Mouse (Mus musculus): Measurements from ENCODE around the gene Olfr142. TPM values are rescaled to one million over a fixed set of nuclear protein-coding genes. Genes with fewer than 3 reads are reported as not detected.
"Not testable (repeated sequence)": the region's sequence is repeated elsewhere in the genome, so short reads cannot be mapped to it uniquely, and the experiment has no call there.

The Olfr142 gene
- 0.05 TPM in 1 of 2 replicates, not detected in the other for polyA plus RNA-seq (2015; fragmentation: Nextera tagmentation; extraction: Ambion mirVana)

DNA sequence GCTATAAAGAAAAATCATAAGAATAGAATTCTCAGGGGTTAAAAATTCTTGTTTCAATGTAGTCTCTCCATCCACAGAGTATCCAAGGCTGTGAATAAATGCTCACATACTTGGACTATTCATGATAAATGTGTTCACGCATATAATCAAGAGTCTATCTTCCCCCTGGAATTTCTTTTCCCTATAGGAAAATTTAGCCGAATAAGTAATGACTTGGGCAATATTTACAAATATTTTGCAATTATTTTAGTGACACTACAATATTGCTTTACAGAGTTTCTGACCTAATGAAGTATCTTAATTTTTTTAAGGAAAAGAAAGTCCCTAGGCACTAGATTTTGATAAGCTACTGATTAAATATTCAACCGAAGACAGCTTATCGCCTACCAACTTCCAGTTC is at the start of gene Olfr142:
Gene Olfr142 (minus strand): TSS at position 101 of the 400 bp plus-strand sequence.
- Histone ChIP-seq H3K4me2 (replicated peaks) (no peak within 1 kb of the TSS), H3K27me3 (no peaks in the 10 kb centered on the region), H3K4me1 (no peaks in the 10 kb centered on the region), H3K4me3 (replicated peaks) (no peak within 1 kb of the TSS), H3K36me3 (no peaks in the 10 kb centered on the region), H3K27ac (replicated peaks) (no peak within 1 kb of the TSS), H3K9ac (no peak within 1 kb of the TSS), H3K9me3 (replicated peaks) (no peaks in the 10 kb centered on the region)
- WGBS, result 88% methylated on average over 4 of the region's 4 CpGs
- no peak for ATAC-seq (ENCODE audit: insufficient number of reproducible peaks, low FRiP score, low TSS enrichment, low read depth)

- 81% methylated on average over 6 of the region's 6 CpGs for WGBS
- ATAC-seq (ENCODE audit: insufficient number of reproducible peaks, low FRiP score, low TSS enrichment, low read depth), result no peak
- Histone ChIP-seq H3K9me3 (replicated peaks) (no peaks in the 10 kb centered on the region), H3K4me1 (no peaks in the 10 kb centered on the region), H3K4me2 (replicated peaks) (no peak within 1 kb of the TSS), H3K27me3 (no peaks in the 10 kb centered on the region), H3K4me3 (replicated peaks) (no peak within 1 kb of the TSS), H3K36me3 (no peaks in the 10 kb centered on the region), H3K27ac (replicated peaks) (no peak within 1 kb of the TSS), H3K9ac (no peak within 1 kb of the TSS)
Observed at GRCm38 (mm10) chr2:90292741-90293140, 35.3 kb upstream of the Olfr142 start, which contains the start of gene Olfr1272. TSS of gene Olfr1272 (minus strand) at chr2:90292841.

DNA sequence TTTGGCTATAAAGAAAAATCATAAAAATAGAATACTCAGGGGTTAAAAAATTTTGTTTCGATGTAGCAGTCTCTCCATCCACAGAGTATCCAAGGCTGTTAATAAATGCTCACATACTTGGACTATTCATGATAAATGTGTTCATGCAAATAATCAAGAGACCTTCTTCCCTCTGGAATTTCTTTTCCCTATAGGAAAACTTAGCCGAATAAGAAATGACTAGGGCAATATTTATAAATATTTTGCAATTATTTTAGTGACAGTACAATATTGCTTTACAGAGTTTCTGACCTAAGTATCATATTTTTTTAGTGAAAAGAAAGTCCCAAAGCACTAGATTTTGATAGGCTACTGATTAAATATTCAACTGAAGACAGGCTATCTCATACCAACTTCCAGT is 13.5 kb upstream of the Olfr142 start, which contains the start of gene Olfr1271:
Gene Olfr1271 (minus strand): TSS at position 101 of the 400 bp plus-strand sequence.
- no peaks in the 10 kb centered on the region for H3K4me1 ChIP-seq
- no peak within 1 kb of the TSS for H3K4me3 ChIP-seq (replicated peaks)
- H3K9ac ChIP-seq, result no peak within 1 kb of the TSS
- no peaks in the 10 kb centered on the region for H3K36me3 ChIP-seq
- 81% methylated on average over 2 of the region's 2 CpGs for WGBS
- ATAC-seq (ENCODE audit: insufficient number of reproducible peaks, low FRiP score, low TSS enrichment, low read depth), result no peak
- no peak within 1 kb of the TSS for H3K27ac ChIP-seq (replicated peaks)
- no peaks in the 10 kb centered on the region for H3K9me3 ChIP-seq (replicated peaks)
- no peak within 1 kb of the TSS for H3K4me2 ChIP-seq (replicated peaks)
- H3K27me3 ChIP-seq, result no peaks in the 10 kb centered on the region

DNA sequence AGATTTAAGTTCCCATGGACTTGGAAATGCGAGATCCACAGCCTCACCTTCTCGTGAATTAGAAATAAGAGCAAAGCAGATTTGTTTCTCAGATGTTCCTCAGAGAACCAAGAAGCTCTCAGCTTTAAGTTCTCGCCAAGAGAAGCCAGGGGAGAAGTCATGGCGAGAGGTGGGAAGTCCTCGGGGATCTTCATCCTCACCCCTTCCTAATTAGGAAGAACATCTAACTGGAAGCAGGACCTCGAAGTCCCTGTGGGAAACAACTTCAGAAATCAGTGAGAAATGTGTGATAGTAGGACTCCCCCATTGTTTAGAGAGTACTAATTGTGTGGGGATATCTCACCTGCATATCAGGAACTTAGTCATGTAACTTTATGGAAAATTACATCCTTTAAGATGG is 33.0 kb downstream of the Olfr142 start, which contains the start of gene Olfr1506:
Gene Olfr1506 (minus strand): TSS at position 101 of the 400 bp plus-strand sequence.
- H3K9ac ChIP-seq; H3K36me3 ChIP-seq; H3K27ac ChIP-seq (replicated peaks); H3K4me2 ChIP-seq (replicated peaks); H3K4me3 ChIP-seq (replicated peaks); H3K27me3 ChIP-seq; ATAC-seq (ENCODE audit: insufficient number of reproducible peaks, low FRiP score, low TSS enrichment, low read depth); H3K9me3 ChIP-seq (replicated peaks); H3K4me1 ChIP-seq: not testable (repeated sequence)
- no CpG with 5 or more reads among the region's 6 CpGs for WGBS

Other genes starting within 250 kb of the Olfr142 start
- gene Olfr1263, start 245.5 kb downstream of the Olfr142 start, polyA plus RNA-seq (2015; fragmentation: Nextera tagmentation; extraction: Ambion mirVana), result not detected in 2 replicates
- 0.08 and 0.23 TPM in 2 replicates for gene Olfr1264, start 232.0 kb downstream of the Olfr142 start, polyA plus RNA-seq (2015; fragmentation: Nextera tagmentation; extraction: Ambion mirVana)
- not detected in 2 replicates for gene Olfr1265, start 222.3 kb downstream of the Olfr142 start, polyA plus RNA-seq (2015; fragmentation: Nextera tagmentation; extraction: Ambion mirVana)
- gene Olfr140, start 194.0 kb downstream of the Olfr142 start, polyA plus RNA-seq (2015; fragmentation: Nextera tagmentation; extraction: Ambion mirVana), result 0.12 TPM in 1 of 2 replicates, not detected in the other
- not detected in 2 replicates for gene Olfr1269, start 136.2 kb downstream of the Olfr142 start, polyA plus RNA-seq (2015; fragmentation: Nextera tagmentation; extraction: Ambion mirVana)
- gene Olfr32, start 115.3 kb downstream of the Olfr142 start, polyA plus RNA-seq (2015; fragmentation: Nextera tagmentation; extraction: Ambion mirVana), result 0.17 and 0.67 TPM in 2 replicates
- 0.04 TPM in 1 of 2 replicates, not detected in the other for gene Olfr1270, start 104.5 kb downstream of the Olfr142 start, polyA plus RNA-seq (2015; fragmentation: Nextera tagmentation; extraction: Ambion mirVana)
- not detected in 2 replicates for gene Olfr1506, start 33.1 kb downstream of the Olfr142 start, polyA plus RNA-seq (2015; fragmentation: Nextera tagmentation; extraction: Ambion mirVana)
- 0.07 and 0.13 TPM in 2 replicates for gene Olfr1271, start 13.4 kb upstream of the Olfr142 start, polyA plus RNA-seq (2015; fragmentation: Nextera tagmentation; extraction: Ambion mirVana)
- gene Olfr1272, start 35.2 kb upstream of the Olfr142 start, polyA plus RNA-seq (2015; fragmentation: Nextera tagmentation; extraction: Ambion mirVana), result not detected in 2 replicates
- gene Gm13769, start 64.6 kb upstream of the Olfr142 start, polyA plus RNA-seq (2015; fragmentation: Nextera tagmentation; extraction: Ambion mirVana), result 0.29 and 0.33 TPM in 2 replicates
- 0.14 and 0.49 TPM in 2 replicates for gene Olfr1274-ps, start 141.1 kb upstream of the Olfr142 start, polyA plus RNA-seq (2015; fragmentation: Nextera tagmentation; extraction: Ambion mirVana)

All from embryonic facial prominence, embryonic 15.5 days (tissue).